Mouse (Mus musculus) lung, adult 18-20 months (tissue): ENCODE results near the gene Kiss1r.
A peak's percentile ranks its signal among the peaks of the same experiment; 100 is the strongest.

ENCODE experiments used
- DNase-seq, 2 experiments: peaks; one replicate each; pipeline ENCODE4 v3.0.0; 2022; ENCODE audit warnings: mixed read lengths in 2 of 2

Gene Kiss1r

GRCm38 (mm10) chr10:79924998-79925784 is 8.4 kb downstream of the Kiss1r start:
- DNase-seq = peak; percentile 88 to 89

DNA sequence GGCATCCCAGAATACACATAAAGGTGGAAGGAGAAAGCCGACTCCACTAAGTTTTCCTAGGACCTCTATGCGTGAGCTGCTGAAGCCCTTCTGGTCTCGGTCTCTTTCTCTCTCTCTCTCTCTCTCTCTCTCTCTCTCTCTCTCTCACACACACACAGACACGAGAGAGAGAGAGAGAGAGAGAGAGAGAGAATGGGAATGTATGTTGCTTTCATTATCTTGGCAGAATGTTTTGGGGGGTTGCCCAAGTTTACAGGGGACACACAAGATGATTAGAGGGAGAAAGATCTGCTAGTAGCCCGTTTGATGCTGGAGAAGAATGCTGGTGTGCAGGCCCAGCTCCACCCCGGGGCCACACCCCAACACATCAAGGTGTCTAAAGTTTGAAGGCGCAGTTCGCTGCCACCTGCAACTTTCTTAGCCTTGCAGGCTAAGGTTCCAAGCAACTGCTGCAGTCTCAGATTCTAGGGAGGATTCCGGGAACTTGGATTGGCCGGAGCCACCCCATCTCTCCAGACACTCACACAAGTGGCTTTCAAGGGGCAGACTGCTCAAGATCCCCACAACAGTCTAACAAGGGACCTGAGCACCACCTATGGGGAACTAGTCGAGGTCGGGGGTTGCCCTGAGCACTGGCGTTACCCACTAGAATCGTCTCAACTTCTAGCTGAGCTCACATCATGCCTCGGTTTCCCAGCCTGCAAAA is 9.2 kb downstream of the Kiss1r start:
- DNase-seq = peak in 1 of 2 experiments; percentile 30

GRCm38 (mm10) chr10:79926491-79927323 is 9.9 kb downstream of the Kiss1r start, which contains the start of gene Arid3a:
Gene Arid3a (plus strand): TSS chr10:79927043.
- DNase-seq = peak; percentile 91 to 93

DNA sequence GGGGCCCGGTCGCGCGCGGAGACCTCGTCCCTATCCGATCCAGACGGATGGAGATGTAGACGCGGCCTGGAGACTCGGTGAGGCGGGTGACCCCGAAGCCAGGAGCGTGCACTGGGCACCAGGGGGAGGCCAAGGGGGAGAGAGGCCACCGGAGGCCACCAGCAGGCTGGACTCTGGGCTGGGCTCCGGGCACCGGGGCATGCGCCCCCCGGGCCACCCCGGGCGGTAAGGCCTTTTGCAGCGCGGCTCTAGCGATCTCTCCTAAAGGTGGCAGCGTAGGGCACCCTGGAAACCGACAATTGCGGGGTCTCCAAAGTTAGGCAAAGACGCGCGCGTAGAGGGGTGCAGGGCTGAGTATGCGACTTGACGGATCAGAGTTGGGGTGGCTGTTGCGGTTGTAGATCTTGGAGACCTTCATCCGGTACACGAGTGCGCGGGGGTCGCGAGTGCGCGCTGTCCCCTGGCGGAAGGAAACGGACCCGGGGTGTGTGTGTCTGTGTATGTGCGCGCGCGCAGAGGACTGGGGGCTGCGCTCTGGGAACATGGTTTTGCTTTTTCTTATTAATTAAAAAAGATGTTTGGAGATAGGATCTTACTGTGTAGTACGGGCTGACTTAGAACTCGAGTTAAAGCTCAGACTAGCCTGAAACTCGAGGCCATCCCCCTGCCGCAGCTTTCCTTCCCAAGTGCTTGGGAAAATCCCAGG is 10.7 kb downstream of the Kiss1r start:
- peak; percentile 46 to 53 for DNase-seq

GRCm38 (mm10) chr10:79928030-79928694 is 11.4 kb downstream of the Kiss1r start:
- DNase-seq = peak; percentile 50 to 68

DNA sequence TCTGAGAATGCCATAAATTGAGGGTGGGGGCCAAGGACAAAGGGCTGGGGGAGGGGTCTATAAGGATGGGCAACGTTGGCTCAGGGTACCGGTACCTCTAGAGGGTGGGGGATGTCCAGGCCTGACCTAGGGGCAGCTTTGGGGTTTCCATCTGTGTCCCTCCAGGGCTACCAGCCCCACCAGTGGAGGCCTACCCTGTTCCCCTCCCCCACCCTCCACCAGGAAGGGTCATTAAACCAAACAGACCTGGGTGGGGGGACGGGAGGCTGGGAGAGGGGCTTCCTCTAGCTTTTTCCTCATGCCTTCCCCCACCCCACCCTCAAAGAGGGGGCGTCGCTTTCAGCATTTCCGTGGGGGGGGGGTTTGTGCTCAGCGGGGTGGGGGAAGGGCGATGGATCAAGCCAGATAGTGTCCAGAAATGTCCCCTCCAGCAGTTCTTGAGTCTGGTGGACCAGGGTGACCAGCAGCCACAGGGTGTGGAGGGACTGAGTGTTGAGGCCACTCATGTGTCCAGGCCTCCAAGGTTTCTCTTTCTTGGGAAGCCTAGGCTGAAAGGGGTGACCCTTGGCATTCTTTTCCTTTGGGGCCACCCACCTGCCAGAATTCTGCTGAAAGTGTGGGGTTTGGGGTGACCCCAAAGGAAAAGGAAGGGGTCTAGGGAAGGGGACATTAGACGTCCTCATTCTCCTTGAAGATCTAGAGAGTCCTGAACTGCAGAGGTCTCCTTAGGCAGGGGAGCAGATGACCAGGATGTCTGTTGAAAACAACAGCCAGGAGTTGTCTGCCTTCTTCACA is 12.3 kb downstream of the Kiss1r start:
- no peak for DNase-seq

DNA sequence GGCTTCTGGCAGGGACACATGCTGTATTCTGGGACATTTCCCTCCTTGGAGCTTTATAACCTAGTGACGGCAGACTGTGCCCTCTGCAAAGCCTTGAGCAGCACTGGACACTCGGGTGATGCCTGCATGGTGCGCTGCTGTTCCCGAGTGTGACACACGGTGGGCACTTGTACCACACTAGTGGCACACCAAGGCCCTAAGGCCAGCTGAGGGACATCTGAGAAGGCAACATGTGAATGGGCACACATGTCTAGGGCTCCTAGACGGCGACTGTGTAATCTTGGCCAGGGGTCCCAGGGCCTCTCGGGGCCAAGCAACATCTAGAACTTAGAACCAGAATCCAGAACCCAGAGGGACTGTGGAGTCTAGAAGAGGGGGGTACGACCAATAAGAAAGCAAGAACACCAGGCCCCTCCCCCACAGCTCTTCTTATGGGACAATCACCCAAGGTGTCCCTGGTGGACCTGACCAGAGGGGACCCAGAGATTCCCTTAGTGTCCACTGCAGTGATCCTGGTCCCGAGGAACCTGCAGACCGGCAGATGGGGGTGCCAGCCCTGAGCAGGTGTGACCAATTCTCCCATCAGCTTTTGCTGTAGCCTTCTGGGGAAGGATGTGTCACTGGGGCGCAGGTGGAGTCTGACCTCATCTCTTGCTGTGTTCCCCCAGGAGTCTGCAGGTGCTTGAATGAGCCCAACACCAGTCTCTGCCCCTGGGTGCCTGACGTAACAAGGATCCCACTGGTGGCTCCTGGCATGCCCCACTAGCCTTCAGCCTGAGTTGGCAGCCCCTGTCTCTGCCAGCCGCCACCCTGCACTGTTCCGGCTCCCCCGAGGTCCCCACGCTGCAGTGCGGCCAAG is 13.4 kb downstream of the Kiss1r start:
- DNase-seq = no peak

GRCm38 (mm10) chr10:79930826-79931186 is 14.0 kb downstream of the Kiss1r start:
- DNase-seq = no peak

- no peak for DNase-seq
Measured at GRCm38 (mm10) chr10:79931797-79932196, 15.0 kb downstream of the Kiss1r start.

DNA sequence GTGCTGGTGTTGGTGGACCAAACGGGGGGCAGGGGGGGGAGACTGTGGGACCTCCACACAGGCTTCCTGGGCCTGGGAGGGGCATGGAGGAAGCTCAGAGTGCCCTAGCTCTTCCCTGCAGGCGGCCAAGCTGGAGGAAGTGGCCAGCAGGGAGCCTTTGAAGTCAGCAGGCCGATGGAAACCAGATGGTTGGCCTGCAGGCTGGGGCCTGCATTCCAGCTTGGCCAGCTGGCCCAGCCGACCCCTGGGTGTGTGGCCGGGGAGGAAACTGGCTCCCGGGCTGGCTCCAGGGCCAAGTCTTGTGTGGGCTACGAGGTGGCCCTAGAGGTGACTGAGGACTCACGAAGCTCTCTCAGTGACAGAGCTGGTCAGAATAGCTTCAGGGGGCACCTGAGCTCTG is 16.0 kb downstream of the Kiss1r start:
- DNase-seq = peak; percentile 64 to 72

GRCm38 (mm10) chr10:79933145-79933679 is 16.4 kb downstream of the Kiss1r start:
- DNase-seq = no peak

- DNase-seq = no peak
Measured at GRCm38 (mm10) chr10:79933861-79934260, 17.1 kb downstream of the Kiss1r start.

DNA sequence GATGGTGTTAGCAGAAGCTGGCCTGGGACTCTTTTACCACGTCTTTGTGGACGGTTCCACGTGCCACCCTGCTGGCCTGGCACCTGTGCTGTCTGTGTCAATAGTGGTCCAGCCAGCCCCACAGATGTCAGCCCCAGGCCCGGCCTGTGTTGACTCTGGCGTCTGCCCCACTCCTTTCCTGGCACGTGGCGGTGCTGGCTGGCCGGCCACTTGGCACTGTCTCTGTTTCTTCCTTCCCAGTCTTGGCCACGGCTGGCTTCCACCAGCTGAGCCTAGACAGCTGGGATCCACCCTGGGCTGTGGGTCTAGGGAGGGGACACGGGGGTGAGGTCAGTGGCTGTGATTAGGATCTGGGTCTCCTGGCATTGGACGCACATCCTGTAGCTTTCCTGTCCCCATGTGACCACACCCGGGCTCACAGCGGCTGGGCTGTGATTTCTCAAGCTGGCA is 17.5 kb downstream of the Kiss1r start:
- DNase-seq = peak; percentile 93 to 96

GRCm38 (mm10) chr10:79934794-79935569 is 18.2 kb downstream of the Kiss1r start:
- no peak for DNase-seq

- DNase-seq = no peak
Measured at GRCm38 (mm10) chr10:79936284-79936910, 19.6 kb downstream of the Kiss1r start.

DNA sequence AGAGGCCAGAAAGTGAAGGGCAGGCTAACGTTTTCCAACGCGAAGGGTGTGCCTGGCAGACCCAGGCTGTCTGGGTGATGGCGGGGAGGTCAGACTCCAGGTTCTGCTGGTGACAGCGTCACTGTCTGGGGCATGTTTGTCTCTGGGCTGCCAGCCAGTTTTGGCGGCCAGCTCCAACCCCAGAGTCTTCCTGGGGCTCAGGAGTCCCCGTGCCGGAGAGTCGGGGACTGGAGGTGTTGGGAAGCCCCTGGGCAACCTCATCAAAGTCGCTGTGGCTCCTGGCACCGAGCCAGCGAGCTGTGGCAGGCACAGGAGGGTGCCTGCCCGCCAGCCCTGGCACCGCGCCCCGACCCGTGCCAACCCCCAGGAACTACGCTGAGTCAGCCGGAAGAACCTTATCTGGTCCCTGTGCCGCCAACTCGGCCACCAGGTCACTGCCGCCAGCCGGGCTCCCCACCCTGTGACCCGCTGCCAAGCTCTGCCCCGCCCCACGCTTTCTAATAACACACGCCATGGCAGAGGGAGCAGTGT is 20.2 kb downstream of the Kiss1r start:
- peak; percentile 91 to 95 for DNase-seq

DNA sequence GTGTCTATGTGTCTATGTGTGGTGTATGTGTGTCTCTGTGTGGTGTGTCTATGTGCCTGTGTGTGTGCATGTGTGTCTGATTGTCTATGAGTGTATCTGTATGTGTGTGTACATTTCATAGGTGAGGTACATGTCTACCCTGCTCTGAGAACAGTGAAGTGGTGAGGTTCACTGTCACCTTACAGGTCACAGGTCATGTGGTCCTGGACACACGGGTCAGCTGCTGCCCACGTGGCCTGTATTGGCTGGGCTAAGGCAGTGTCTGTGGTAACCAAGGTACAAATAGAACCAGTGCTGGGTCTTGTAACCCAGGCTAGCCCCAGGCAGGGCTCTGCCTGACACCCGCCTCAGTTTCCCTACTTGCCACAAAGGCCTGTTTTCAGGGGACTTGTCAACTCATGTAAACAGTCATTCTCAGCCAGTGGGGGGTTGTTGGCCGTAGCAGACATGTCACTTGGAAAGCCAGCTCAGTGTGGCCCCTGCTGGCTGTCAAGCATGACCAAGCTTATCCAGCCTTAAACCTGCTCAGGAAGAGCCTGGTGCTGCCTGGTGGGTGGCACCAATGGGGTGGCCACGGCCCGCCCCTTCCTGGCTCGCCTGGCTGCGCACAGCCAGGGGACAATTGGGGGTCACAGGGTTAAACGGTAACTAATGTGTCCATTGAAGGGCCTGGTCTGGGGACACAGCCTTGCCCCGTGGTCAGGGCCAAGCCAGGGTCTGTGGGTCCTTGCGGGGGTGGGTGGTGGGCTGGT is 21.2 kb downstream of the Kiss1r start:
- DNase-seq = no peak
